Mouse (Mus musculus): Measurements from ENCODE around the gene Phkg1. TPM values are rescaled to one million over a fixed set of nuclear protein-coding genes. Genes with fewer than 3 reads are reported as not detected.
A peak's percentile ranks its signal among the peaks of the same experiment; 100 is the strongest.
"Not testable (repeated sequence)": the region's sequence is repeated elsewhere in the genome, so short reads cannot be mapped to it uniquely, and the experiment has no call there.

Gene Phkg1
- polyA plus RNA-seq, 1 experiment: 3.7 TPM

DNA sequence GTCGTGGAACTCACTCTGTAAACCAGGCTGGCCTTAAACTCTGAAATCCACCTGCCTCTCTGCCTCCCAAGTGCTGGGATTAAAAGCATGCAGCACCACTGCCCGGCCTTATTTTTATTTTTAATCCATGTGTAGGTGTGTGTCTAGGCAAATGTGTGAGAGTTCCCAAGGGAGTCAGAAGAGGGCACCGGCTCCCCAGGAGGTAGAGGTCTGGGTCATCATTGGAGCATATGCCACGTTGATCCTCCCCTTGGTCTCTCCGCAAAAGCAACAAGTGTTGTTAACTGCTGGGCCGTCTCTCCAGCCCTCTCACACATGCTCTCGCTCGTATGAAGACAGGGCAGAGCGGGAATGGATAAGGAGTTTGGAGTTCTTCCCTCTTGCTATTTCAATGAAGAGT is 20.4 kb upstream of the Phkg1 start:
- Histone ChIP-seq H3K36me3 (ENCODE audit: control insufficient read depth, insufficient read depth, low read length) (no peaks in the 10 kb centered on the region), H3K4me3 (ENCODE audit: insufficient read depth, low read depth, low read length) (no peak overlapping the region), H3K4me1 (ENCODE audit: control insufficient read depth, insufficient read depth, low read length) (no peaks in the 10 kb centered on the region), H3K27ac (ENCODE audit: insufficient read depth, low read depth, low read length) (no peak overlapping the region), H3K27me3 (replicated peaks; ENCODE audit: control insufficient read depth, insufficient read depth, low read length) (no peaks in the 10 kb centered on the region)
- DNase-seq: no peak
- TF ChIP-seq POLR2A (IDR thresholded peaks at IDR 0.05; ENCODE audit: low read depth, low read length) (no peak), CTCF (conservative IDR thresholded peaks at IDR 0.05; ENCODE audit: insufficient read depth, insufficient read length, low read depth, low read length) (peak; percentile 28; the same call in 1 of the 2 replicates)
- WGBS: 68% methylated on average over 9 of the region's 9 CpGs

DNA sequence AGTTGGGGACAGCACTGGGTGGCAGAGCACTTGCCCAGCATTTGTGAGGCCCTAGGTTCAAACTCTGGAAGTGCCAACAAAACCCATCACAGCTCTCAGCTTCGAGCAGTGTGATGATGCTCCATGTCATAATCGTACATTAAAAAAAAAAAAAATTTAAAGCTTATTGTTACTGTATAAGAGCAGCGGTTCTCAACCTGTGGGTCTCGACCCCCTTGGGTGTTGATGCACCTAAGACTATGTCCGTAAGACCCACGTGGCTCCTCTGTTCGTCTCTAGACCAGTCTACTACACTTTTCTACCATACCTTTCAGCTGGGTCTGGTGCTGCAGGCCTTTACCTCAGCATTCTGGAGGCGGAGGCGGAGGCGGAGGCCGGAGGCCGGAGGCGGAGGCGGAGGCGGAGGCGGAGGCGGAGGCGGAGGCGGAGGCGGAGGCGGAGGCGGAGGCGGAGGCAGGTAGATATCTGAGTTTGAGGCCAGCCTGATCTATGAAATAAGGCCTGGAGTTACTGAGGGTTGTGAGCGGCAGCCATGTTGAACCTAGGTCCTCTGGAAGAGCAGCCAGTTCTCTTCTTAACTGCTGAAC is 19.8 kb upstream of the Phkg1 start:
- WGBS: 91% methylated on average over 24 of the region's 24 CpGs
- no peaks in the 10 kb centered on the region for H3K27me3 ChIP-seq (replicated peaks; ENCODE audit: control insufficient read depth, insufficient read depth, low read length)
- no peak for DNase-seq
- no peak overlapping the region for H3K4me3 ChIP-seq (ENCODE audit: insufficient read depth, low read depth, low read length)
- no peaks in the 10 kb centered on the region for H3K36me3 ChIP-seq (ENCODE audit: control insufficient read depth, insufficient read depth, low read length)
- TF ChIP-seq CTCF (conservative IDR thresholded peaks at IDR 0.05; ENCODE audit: insufficient read depth, insufficient read length, low read depth, low read length) (no peak), POLR2A (IDR thresholded peaks at IDR 0.05; ENCODE audit: low read depth, low read length) (no peak)
- H3K27ac ChIP-seq (ENCODE audit: insufficient read depth, low read depth, low read length): no peak overlapping the region
- H3K4me1 ChIP-seq (ENCODE audit: control insufficient read depth, insufficient read depth, low read length): no peaks in the 10 kb centered on the region

DNA sequence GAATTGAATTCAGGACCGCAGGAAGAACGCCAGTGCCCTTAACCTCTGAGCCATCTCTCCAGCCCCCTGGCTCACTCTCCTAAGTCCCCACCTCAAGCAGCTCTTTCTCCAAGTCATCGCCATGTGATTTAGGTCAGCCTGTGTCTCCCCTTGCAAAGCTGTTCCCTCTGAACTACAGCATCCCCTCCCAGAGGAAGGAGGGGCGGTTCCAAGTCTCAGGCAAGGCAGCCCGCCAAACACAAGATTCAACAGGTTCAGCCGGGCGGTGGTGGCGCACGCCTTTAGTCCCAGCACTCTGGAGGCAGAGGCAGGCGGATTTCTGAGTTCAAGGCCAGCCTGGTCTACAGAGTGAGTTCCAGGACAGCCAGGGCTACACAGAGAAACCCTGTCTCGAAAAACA is 17.1 kb upstream of the Phkg1 start:
- not testable (repeated sequence) for H3K4me3 ChIP-seq (ENCODE audit: insufficient read depth, low read depth, low read length); DNase-seq; H3K27me3 ChIP-seq (replicated peaks; ENCODE audit: control insufficient read depth, insufficient read depth, low read length); H3K27ac ChIP-seq (ENCODE audit: insufficient read depth, low read depth, low read length); H3K36me3 ChIP-seq (ENCODE audit: control insufficient read depth, insufficient read depth, low read length); H3K4me1 ChIP-seq (ENCODE audit: control insufficient read depth, insufficient read depth, low read length)
- 82% methylated on average over 11 of the region's 11 CpGs for WGBS

DNA sequence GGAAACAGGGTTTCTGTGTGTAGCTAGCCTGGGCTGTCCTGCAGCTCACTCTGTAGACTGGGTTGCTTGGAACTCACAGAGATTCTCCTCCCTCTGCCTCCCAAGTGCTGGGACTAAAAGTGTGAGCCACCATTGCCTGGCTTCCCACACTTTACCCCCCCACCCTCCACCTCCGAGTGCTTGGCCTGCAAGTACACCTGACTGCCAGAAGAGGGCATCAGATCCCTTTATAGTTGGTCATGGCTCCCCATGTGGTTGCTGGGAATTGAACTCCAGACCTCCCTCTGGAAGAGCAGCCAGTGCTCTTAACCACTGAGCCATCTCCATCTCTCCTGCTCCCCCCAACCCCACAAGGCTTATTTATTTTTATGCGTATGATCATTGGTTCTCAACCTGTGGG is 15.7 kb upstream of the Phkg1 start:
- no peak overlapping the region for H3K4me3 ChIP-seq (ENCODE audit: insufficient read depth, low read depth, low read length)
- TF ChIP-seq POLR2A (IDR thresholded peaks at IDR 0.05; ENCODE audit: low read depth, low read length): no peak
- TF ChIP-seq CTCF (conservative IDR thresholded peaks at IDR 0.05; ENCODE audit: insufficient read depth, insufficient read length, low read depth, low read length): peak; percentile 76
- no peaks in the 10 kb centered on the region for H3K36me3 ChIP-seq (ENCODE audit: control insufficient read depth, insufficient read depth, low read length)
- 37% methylated on average over 2 of the region's 2 CpGs for WGBS
- H3K27ac ChIP-seq (ENCODE audit: insufficient read depth, low read depth, low read length): no peak overlapping the region
- no peaks in the 10 kb centered on the region for H3K27me3 ChIP-seq (replicated peaks; ENCODE audit: control insufficient read depth, insufficient read depth, low read length)
- peak; percentile 39 for DNase-seq
- H3K4me1 ChIP-seq (ENCODE audit: control insufficient read depth, insufficient read depth, low read length): no peaks in the 10 kb centered on the region; the same call in 1 of the 2 replicates

DNA sequence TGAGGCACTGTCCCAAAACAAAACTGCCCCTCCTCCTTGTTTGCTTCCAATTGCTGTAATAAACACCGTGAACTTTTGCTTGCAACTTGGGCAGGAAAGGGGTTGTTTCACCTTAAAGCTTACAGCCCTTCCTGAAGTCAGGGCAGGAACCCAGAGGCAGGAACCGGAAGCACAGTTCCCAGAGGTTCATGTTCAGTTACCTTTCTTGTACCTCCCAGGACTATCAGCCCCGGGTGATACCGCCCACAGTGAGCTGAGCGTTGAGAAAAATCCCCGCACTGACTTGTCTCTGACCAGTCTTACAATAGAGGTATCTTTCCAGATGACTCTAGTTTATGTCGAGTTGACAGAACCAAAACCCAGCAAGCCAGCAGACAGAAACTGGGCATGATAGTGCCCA is 11.2 kb upstream of the Phkg1 start:
- Histone ChIP-seq H3K36me3 (ENCODE audit: control insufficient read depth, insufficient read depth, low read length) (no peaks in the 10 kb centered on the region), H3K27ac (ENCODE audit: insufficient read depth, low read depth, low read length) (no peak overlapping the region), H3K27me3 (replicated peaks; ENCODE audit: control insufficient read depth, insufficient read depth, low read length) (no peaks in the 10 kb centered on the region), H3K4me1 (ENCODE audit: control insufficient read depth, insufficient read depth, low read length) (no peaks in the 10 kb centered on the region; the same call in 1 of the 2 replicates), H3K4me3 (ENCODE audit: insufficient read depth, low read depth, low read length) (no peak overlapping the region)
- 76% methylated on average over 7 of the region's 7 CpGs for WGBS
- no peak for DNase-seq
- TF ChIP-seq POLR2A (IDR thresholded peaks at IDR 0.05; ENCODE audit: low read depth, low read length) (no peak), CTCF (conservative IDR thresholded peaks at IDR 0.05; ENCODE audit: insufficient read depth, insufficient read length, low read depth, low read length) (no peak)

DNA sequence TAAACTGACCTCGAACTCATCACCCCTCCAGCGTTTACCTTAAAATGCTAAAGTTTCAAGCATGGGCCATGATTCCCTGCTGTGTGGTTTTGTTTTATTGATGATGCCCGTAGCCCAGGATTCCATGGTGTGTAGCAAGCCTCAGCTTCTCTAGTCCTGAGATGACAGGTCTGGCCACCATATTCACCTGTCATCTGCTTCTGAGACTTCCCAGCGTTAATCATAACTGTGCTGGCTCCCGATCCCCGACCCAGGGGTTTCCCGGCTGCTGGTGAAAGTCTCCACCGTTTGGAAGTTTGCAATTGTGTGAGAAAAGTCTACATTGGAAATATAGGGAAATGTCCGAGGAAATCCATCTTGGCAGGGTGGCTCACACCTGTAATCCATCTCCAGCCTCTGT is 10.8 kb upstream of the Phkg1 start:
- Histone ChIP-seq H3K27me3 (replicated peaks; ENCODE audit: control insufficient read depth, insufficient read depth, low read length) (no peaks in the 10 kb centered on the region), H3K27ac (ENCODE audit: insufficient read depth, low read depth, low read length) (no peak overlapping the region), H3K36me3 (ENCODE audit: control insufficient read depth, insufficient read depth, low read length) (no peaks in the 10 kb centered on the region), H3K4me3 (ENCODE audit: insufficient read depth, low read depth, low read length) (no peak overlapping the region; the same call in 1 of the 2 replicates), H3K4me1 (ENCODE audit: control insufficient read depth, insufficient read depth, low read length) (no peaks in the 10 kb centered on the region; the same call in 1 of the 2 replicates)
- 74% methylated on average over 9 of the region's 9 CpGs for WGBS
- TF ChIP-seq CTCF (conservative IDR thresholded peaks at IDR 0.05; ENCODE audit: insufficient read depth, insufficient read length, low read depth, low read length) (no peak), POLR2A (IDR thresholded peaks at IDR 0.05; ENCODE audit: low read depth, low read length) (no peak)
- no peak for DNase-seq

DNA sequence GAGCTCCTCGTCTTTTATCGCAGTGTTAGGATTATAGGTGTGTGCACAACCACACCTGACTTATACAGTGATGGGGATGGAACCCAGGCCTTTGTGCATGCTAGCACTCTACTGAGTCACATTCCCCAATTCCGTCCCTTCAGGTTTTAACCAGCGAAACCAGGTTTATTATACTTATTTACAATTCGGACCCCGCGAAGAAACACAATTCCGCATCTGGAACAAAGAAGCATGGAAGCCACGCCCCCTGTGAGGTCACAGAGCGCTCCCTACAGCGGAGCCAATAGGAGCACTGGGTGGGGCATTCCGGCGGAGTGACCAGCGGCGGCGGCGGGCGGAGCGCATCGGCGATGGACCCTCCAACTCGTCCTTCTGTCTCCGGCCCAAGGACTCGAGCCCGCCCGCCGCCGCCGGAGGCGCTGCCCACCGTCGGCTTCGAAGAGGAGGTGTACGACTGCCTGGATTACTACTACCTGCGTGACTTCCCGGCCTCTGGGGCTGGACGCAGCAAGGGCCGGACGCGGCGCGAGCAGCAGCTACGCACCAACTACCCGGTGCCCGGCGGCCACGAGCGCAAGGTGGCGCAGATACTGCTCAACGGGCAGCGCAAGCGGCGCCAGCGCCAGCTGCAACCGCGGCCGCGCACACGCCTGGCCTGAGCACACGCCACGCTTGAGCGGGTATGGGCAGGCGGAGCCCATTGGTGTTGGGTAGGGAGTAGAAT is 10.1 kb upstream of the Phkg1 start, which contains the start of gene Nupr1l:
Nupr1l (plus strand) TSS at position 299 of the 724 bp plus-strand sequence.
- under 1% methylated on average over 63 of the region's 63 CpGs for WGBS
- H3K36me3 ChIP-seq (ENCODE audit: control insufficient read depth, insufficient read depth, low read length): no peaks in the 10 kb centered on the region
- DNase-seq: peak; percentile 95
- peak within 1 kb of the TSS; percentile 92 for H3K27ac ChIP-seq (ENCODE audit: insufficient read depth, low read depth, low read length)
- TF ChIP-seq CTCF (conservative IDR thresholded peaks at IDR 0.05; ENCODE audit: insufficient read depth, insufficient read length, low read depth, low read length) (0 out of 2 replicates have a peak, but pooled peaks have one; percentile 9), POLR2A (IDR thresholded peaks at IDR 0.05; ENCODE audit: low read depth, low read length) (no peak)
- peak within 1 kb of the TSS; percentile 90 for H3K4me3 ChIP-seq (ENCODE audit: insufficient read depth, low read depth, low read length)
- no peaks in the 10 kb centered on the region for H3K27me3 ChIP-seq (replicated peaks; ENCODE audit: control insufficient read depth, insufficient read depth, low read length)
- no peaks in the 10 kb centered on the region; the same call in 1 of the 2 replicates for H3K4me1 ChIP-seq (ENCODE audit: control insufficient read depth, insufficient read depth, low read length)

Measured in kidney, adult 2 months (tissue).